Mouse (Mus musculus) effector memory CD4-positive, alpha-beta T cell, adult 5 months (primary cell): ENCODE measurements around the gene Cd209g. TPM values are rescaled to one million over a fixed set of nuclear protein-coding genes. Genes with fewer than 3 reads are reported as not detected.

Experiments used
- polyA plus RNA-seq: library from polyadenylated mRNA; unstranded; fragments of 100-300 nt; shearing (Covaris generic); gene quantifications from one replicate; pipeline ENCODE4 v1.2.1, GENCODE M21; 2017

The Cd209g gene
- polyA plus RNA-seq: 0.14 TPM

GRCm38 (mm10) chr8:4133798-4134197 lies at the start of gene Cd209g:
Gene Cd209g, plus strand, starts transcription at chr8:4134098.

GRCm38 (mm10) chr8:4105735-4106134 lies 28.2 kb upstream of the Cd209g start, which contains the start of gene Cd209f:
Gene Cd209f, minus strand, starts transcription at chr8:4105835.

GRCm38 (mm10) chr8:4165852-4166751 lies 32.2 kb downstream of the Cd209g start, which contains the start of gene Evi5l:
Gene Evi5l, plus strand, starts transcription at chr8:4166567.

Other genes starting within 250 kb of the Cd209g start
- gene Cd209b, start 207.3 kb upstream of the Cd209g start, polyA plus RNA-seq: not detected
- 1.3 TPM for gene Cd209c, start 179.4 kb upstream of the Cd209g start, polyA plus RNA-seq
- not detected for gene Cd209f, start 28.3 kb upstream of the Cd209g start, polyA plus RNA-seq
- 16.1 TPM for gene Evi5l, start 32.5 kb downstream of the Cd209g start, polyA plus RNA-seq
- 0.12 TPM for gene Prr36, start 83.4 kb downstream of the Cd209g start, polyA plus RNA-seq
- 0.11 TPM for gene Lrrc8e, start 92.7 kb downstream of the Cd209g start, polyA plus RNA-seq
- 84.7 TPM for gene Map2k7, start 104.6 kb downstream of the Cd209g start, polyA plus RNA-seq
- not detected for gene Gm49320, start 104.8 kb downstream of the Cd209g start, polyA plus RNA-seq
- 3.8 TPM for gene Tgfbr3l, start 114.1 kb downstream of the Cd209g start, polyA plus RNA-seq
- 19.7 TPM for gene Snapc2, start 119.0 kb downstream of the Cd209g start, polyA plus RNA-seq
- gene Ctxn1, start 125.2 kb downstream of the Cd209g start, polyA plus RNA-seq: 0.52 TPM
- 49.7 TPM for gene Timm44, start 141.8 kb downstream of the Cd209g start, polyA plus RNA-seq
- 7.8 TPM for gene Ccl25, start 191.1 kb downstream of the Cd209g start, polyA plus RNA-seq
- 244 TPM for gene Elavl1, start 191.3 kb downstream of the Cd209g start, polyA plus RNA-seq